Mouse (Mus musculus) heart, postnatal 0 days (tissue): ENCODE data around the gene Cyp11a1. TPM values are rescaled to one million over a fixed set of nuclear protein-coding genes. Genes with fewer than 3 reads are reported as not detected.

Experiments
- ATAC-seq: fragments of 200-750 bp; cut with Nextera tagmentation; 2 replicates; pipeline ENCODE4 v1.8.0; 2017; ENCODE audit warnings: low read depth, moderate number of reproducible peaks, moderate library complexity; ENCODE audit not compliant: insufficient read depth
- DNase-seq: peaks from one replicate; pipeline ENCODE4 v3.0.0-alpha.2; 2016; ENCODE audit warnings: low spot score
- H3K27ac ChIP-seq: fragments of 300-500 bp; sonication (generic); 2 replicates; pipeline ENCODE4 v1.5.1; 2014; ENCODE audit warnings: low read depth, mild to moderate bottlenecking
- H3K27me3 ChIP-seq: fragments of 300-500 bp; sonication (generic); 2 replicates; pipeline ENCODE4 v1.6.1; 2014; ENCODE audit warnings: low read length, mixed read lengths; ENCODE audit not compliant: control insufficient read depth, insufficient read depth
- H3K36me3 ChIP-seq: fragments of 300-500 bp; sonication (generic); replicated peaks from 2 replicates; pipeline ENCODE4 v1.6.1; 2014; ENCODE audit warnings: low read length, mixed read lengths; ENCODE audit not compliant: control insufficient read depth, insufficient read depth
- H3K4me1 ChIP-seq: fragments of 300-500 bp; sonication (generic); 2 replicates; pipeline ENCODE4 v1.6.1; 2014; ENCODE audit warnings: antibody characterized with exemption; ENCODE audit not compliant: control insufficient read depth, insufficient read depth
- H3K4me2 ChIP-seq: fragments of 300-500 bp; sonication (generic); 2 replicates; pipeline ENCODE4 v1.6.1; 2014; ENCODE audit warnings: low read depth, mild to moderate bottlenecking, low read length, moderate library complexity
- H3K4me3 ChIP-seq: fragments of 300-500 bp; sonication (generic); 2 replicates; pipeline ENCODE4 v1.5.1; 2014; ENCODE audit warnings: low read depth, low read length
- H3K9ac ChIP-seq: fragments of 300-500 bp; sonication (generic); replicated peaks from 2 replicates; pipeline ENCODE4 v1.6.1; 2014; ENCODE audit warnings: low read depth, low read length, mixed read lengths
- H3K9me3 ChIP-seq: fragments of 300-500 bp; sonication (generic); replicated peaks from 2 replicates; pipeline ENCODE4 v1.6.1; 2016; ENCODE audit warnings: low read length; ENCODE audit not compliant: control insufficient read depth
- CTCF ChIP-seq: IDR thresholded peaks from 2 replicates; pipeline ENCODE4 v1.5.1; 2016; ENCODE audit warnings: antibody characterized with exemption, control low read depth, low read depth
- EP300 ChIP-seq: IDR thresholded peaks from 2 replicates; pipeline ENCODE4 v1.6.1; 2016; ENCODE audit warnings: antibody characterized with exemption, low read depth
- WGBS: fragments of 180-500 bp; shearing (Covaris S2); extraction: QIAGEN DNeasy Blood & Tissue Kit; methylation state at CpG from one replicate; pipeline ENCODE4 v1.1.7; 2014; 5-methylcytosine and 5-hydroxymethylcytosine counted together
- polyA plus RNA-seq: library from polyadenylated mRNA; unstranded; fragments of >200 nt; fragmentation: Nextera tagmentation; extraction: Ambion mirVana; gene quantifications from 2 replicates; pipeline ENCODE4 v1.2.1, GENCODE M21; 2015
- total RNA-seq: library from RNA; depleted of rRNA; stranded (reverse); fragments of >200 nt; gene quantifications from 2 replicates; pipeline ENCODE4 v1.2.3, GENCODE M21; 2014; ENCODE audit warnings: low replicate concordance

Cyp11a1 gene
- total and polyA plus RNA-seq, 2 experiments from 2014 or later: 0.90 to 2.3 TPM

DNA sequence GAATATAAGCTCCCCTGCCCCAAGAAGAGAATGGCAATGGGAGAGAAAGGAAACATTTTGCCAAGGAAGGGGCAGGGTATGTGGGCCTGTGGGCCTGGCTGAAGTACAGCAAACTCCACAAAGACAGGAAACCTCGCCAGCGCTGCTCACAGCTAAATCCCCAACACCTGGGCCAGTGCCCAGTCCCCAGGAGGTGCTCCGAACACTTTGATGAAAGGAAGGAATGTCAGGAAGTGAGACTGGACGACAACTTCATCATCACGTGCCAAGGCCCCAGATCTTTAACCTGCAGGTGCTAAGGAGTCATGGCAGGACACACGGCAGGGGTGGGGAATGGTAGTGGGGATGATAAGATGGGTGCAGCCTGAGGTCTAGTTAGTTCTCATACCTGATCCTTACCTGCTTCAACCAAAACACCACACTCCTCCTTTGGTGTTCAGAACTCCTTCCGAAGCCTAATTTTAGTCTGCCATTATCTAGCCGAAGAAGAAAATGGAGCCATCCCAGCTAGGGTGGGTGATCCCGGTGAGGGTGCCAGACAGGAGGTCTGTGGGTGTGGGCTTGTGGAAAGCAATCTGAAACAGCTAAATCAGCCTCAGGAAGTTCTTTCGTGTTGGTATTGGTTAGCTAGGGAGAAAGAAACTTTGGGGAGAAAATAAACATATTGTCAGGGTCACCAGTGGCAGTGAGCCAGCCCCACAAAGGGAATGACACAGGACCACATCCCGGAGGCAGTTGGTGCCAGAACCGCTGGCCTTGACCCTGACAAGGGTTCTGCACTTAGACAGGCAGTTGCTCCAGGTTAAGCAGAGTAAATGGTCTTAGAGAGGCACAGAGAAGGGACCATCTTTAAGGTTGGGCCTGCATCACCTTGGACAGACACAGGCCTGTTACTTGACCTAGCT, 40.7 kb upstream of the Cyp11a1 start:
- no peak for TF ChIP-seq EP300
- no peak for TF ChIP-seq CTCF
- DNase-seq (no peak), ATAC-seq (no peak)
- Histone ChIP-seq H3K4me2 (no peak overlapping the region), H3K27me3 (no peaks in the 10 kb centered on the region), H3K27ac (peak overlapping the region; percentile 60), H3K36me3 (peaks cover 6% of the 10 kb centered on the region; the same call in 1 of the 2 replicates), H3K4me1 (peaks cover 30% of the 10 kb centered on the region), H3K4me3 (no peak overlapping the region), H3K9me3 (no peaks in the 10 kb centered on the region), H3K9ac (no peak overlapping the region)
- 37% methylated on average over 12 of the region's 12 CpGs for WGBS

DNA sequence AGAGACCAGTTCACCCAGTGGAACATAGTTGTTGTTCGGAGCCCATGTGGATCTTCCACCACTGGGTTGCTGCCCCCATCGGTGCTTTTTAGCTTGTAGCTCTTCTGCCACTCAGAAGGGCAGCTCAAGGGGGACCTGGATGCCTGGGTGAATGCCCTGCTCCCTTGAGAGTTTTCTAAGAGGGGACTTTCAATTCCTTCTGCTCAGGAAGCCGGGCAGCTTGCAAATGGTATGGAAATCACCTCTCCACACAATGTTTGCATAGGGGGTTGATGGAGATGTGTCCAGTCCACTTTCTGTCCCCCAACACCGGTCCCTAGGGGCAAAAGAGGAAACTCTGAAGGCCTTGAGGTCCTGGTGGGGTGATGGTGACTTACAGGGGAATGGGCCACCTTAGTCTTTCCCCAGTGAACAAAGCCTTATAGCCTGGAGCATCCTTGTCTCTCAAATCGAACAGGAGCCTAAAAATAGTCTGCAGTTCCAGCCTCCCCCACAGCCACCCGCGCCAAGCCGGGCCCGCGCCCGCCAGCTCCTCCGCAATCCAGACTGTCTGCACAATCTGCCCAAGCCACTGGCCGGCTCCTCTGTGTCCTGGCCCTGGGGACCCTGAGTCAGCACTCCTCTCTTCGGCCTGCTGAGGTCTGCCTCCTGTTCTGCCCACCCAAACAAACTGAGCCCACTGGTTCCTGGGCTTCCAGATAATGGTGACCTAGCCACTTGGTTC, 38.8 kb upstream of the Cyp11a1 start:
- H3K27me3 ChIP-seq: no peaks in the 10 kb centered on the region
- no peaks in the 10 kb centered on the region for H3K9me3 ChIP-seq
- no peak overlapping the region for H3K4me2 ChIP-seq
- H3K4me1 ChIP-seq: peaks cover 28% of the 10 kb centered on the region
- peak; percentile 65; the same call in 1 of the 2 replicates for ATAC-seq
- H3K4me3 ChIP-seq: no peak overlapping the region
- peak; percentile 38 for DNase-seq
- TF ChIP-seq EP300 (0 out of 2 replicates have a peak, but pooled peaks have one; percentile 26), CTCF (0 out of 2 replicates have a peak, but pooled peaks have one; percentile 7)
- WGBS: 27% methylated on average over 14 of the region's 14 CpGs
- no peak overlapping the region for H3K9ac ChIP-seq
- peak overlapping the region; percentile 80 for H3K27ac ChIP-seq
- no peaks in the 10 kb centered on the region for H3K36me3 ChIP-seq

GRCm38 (mm10) chr9:57968166-57968771, 37.9 kb upstream of the Cyp11a1 start:
- H3K27ac ChIP-seq: peak overlapping the region; percentile 80
- no peak overlapping the region for H3K4me2 ChIP-seq
- H3K4me3 ChIP-seq: no peak overlapping the region
- H3K4me1 ChIP-seq: peaks cover 34% of the 10 kb centered on the region
- 80% methylated on average over 9 of the region's 9 CpGs for WGBS
- TF ChIP-seq EP300 (no peak), CTCF (no peak)
- no peaks in the 10 kb centered on the region for H3K36me3 ChIP-seq
- no peak overlapping the region for H3K9ac ChIP-seq
- ATAC-seq (no peak), DNase-seq (no peak)
- H3K27me3 ChIP-seq: no peaks in the 10 kb centered on the region
- H3K9me3 ChIP-seq: no peaks in the 10 kb centered on the region

DNA sequence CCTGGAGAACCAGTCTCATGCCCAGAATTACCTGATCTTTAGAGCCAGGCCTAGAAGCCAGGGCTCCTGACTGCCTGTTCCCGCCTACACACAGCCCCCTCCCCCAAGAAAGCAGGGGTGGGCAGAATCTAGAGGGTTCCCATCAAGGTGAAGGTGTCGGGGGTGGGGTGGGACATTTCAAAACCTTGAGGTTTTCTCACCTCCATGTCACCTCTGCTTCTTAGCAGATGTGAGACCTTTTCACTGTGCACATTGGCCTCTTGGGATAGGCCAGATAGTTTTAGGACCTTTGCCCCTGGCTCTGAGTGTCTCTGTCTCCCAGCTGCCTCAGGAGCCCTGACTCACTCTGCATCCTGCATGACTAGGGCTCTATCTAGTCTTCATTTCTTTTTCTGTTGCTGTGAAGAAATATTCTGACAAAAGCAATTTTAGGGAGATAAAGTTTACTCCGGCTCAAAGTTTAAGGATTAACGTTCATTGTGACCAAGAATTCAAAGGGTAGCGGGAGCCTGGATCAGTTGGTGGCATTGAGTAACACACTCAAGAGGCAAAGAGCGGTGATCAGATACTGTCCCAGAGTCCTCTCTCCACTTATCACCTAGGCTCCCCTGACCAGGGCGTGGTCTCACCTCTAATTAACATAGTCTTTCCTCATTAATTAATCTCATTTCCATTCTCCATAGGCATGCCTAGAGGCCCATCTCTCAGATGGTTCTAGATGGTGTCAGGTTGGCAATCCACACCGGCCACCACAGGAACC, 37.2 kb upstream of the Cyp11a1 start:
- Histone ChIP-seq H3K4me2 (no peak overlapping the region), H3K27me3 (no peaks in the 10 kb centered on the region), H3K4me1 (peaks cover 34% of the 10 kb centered on the region), H3K27ac (peak overlapping the region; percentile 80), H3K36me3 (no peaks in the 10 kb centered on the region), H3K9ac (no peak overlapping the region), H3K4me3 (no peak overlapping the region), H3K9me3 (no peaks in the 10 kb centered on the region)
- 90% methylated on average over 8 of the region's 8 CpGs for WGBS
- no peak for TF ChIP-seq EP300
- no peak for TF ChIP-seq CTCF
- ATAC-seq: no peak
- no peak for DNase-seq
